ENCODE assay signal across 10 mouse cellular contexts in genomic region chr17:50814089-50814488, GRCm38 (mm10).
A peak's percentile ranks its signal among the peaks of the same experiment; 100 is the strongest.
DNase-seq lines count a peak whose midpoint lies in the region; ATAC-seq and TF ChIP-seq lines count a peak whose summit lies in the region.
"Had no signal": no experiment of that assay in that cellular context is flagged by ENCODE, and none has a peak within 500 bp of the region (broad histone marks: within the 10 kb centered on the region; RNA-seq: fewer than 3 reads in every experiment).

No protein-coding gene starts in this region.

- WGBS in hindbrain, embryonic 14.5 days, result 73% methylated on average over 1 of the region's 1 CpGs
- 69% methylated on average over 1 of the region's 1 CpGs for WGBS in hindbrain, embryonic 10.5 days
- 54% methylated on average over 1 of the region's 1 CpGs for WGBS in midbrain, embryonic 14.5 days
- 57% methylated on average over 1 of the region's 1 CpGs for WGBS in midbrain, embryonic 10.5 days
- 57% methylated on average over 1 of the region's 1 CpGs for WGBS in midbrain, postnatal 0 days

- H3K27me3 ChIP-seq in hindbrain, embryonic 14.5 days (ENCODE audit: control insufficient read depth, insufficient read depth, low read length), result no peaks in the 10 kb centered on the region
- H3K27me3 ChIP-seq in hindbrain, embryonic 10.5 days (ENCODE audit: insufficient read depth, poor library complexity, severe bottlenecking), result no peaks in the 10 kb centered on the region
- H3K27me3 ChIP-seq in midbrain, embryonic 14.5 days (ENCODE audit: control insufficient read depth, insufficient read depth, low read length), result no peaks in the 10 kb centered on the region
- no peaks in the 10 kb centered on the region for H3K27me3 ChIP-seq in midbrain, embryonic 10.5 days (ENCODE audit: low read depth, poor library complexity, severe bottlenecking)
- H3K27me3 ChIP-seq in midbrain, postnatal 0 days (ENCODE audit: insufficient read depth, low read length), result no peaks in the 10 kb centered on the region
- H3K27me3 ChIP-seq: embryonic facial prominence, embryonic 13.5 days had no signal

- no peak overlapping the region for H3K4me3 ChIP-seq in hindbrain, embryonic 14.5 days (replicated peaks; ENCODE audit: low read length)
- H3K4me3 ChIP-seq in hindbrain, embryonic 10.5 days, result no peak overlapping the region
- no peak overlapping the region for H3K4me3 ChIP-seq in midbrain, embryonic 14.5 days (replicated peaks; ENCODE audit: low read depth, low read length)
- H3K4me3 ChIP-seq in midbrain, embryonic 10.5 days, result no peak overlapping the region
- H3K4me3 ChIP-seq in midbrain, postnatal 0 days (ENCODE audit: low read depth, low read length), result no peak overlapping the region
- H3K4me3 ChIP-seq: embryonic facial prominence, embryonic 13.5 days had no signal

- no peak overlapping the region for H3K9ac ChIP-seq in hindbrain, embryonic 14.5 days
- H3K9ac ChIP-seq in midbrain, embryonic 14.5 days (replicated peaks; ENCODE audit: low read length), result no peak overlapping the region
- no peak overlapping the region for H3K9ac ChIP-seq in midbrain, postnatal 0 days (replicated peaks; ENCODE audit: low read length, poor library complexity, severe bottlenecking)
- H3K9ac ChIP-seq: embryonic facial prominence, embryonic 13.5 days had no signal

- no peak overlapping the region for H3K27ac ChIP-seq in hindbrain, embryonic 14.5 days
- H3K27ac ChIP-seq in hindbrain, embryonic 10.5 days, result no peak overlapping the region
- H3K27ac ChIP-seq in midbrain, embryonic 14.5 days (replicated peaks; ENCODE audit: low read depth, low read length), result no peak overlapping the region
- H3K27ac ChIP-seq in midbrain, embryonic 10.5 days (replicated peaks), result no peak overlapping the region
- no peak overlapping the region for H3K27ac ChIP-seq in midbrain, postnatal 0 days (ENCODE audit: low read depth, low read length)
- H3K27ac ChIP-seq: embryonic facial prominence, embryonic 13.5 days had no signal

- H3K36me3 ChIP-seq in hindbrain, embryonic 14.5 days (replicated peaks; ENCODE audit: control insufficient read depth, insufficient read depth), result no peaks in the 10 kb centered on the region
- no peaks in the 10 kb centered on the region for H3K36me3 ChIP-seq in hindbrain, embryonic 10.5 days
- H3K36me3 ChIP-seq in midbrain, embryonic 14.5 days (ENCODE audit: control insufficient read depth, insufficient read depth, low read length), result no peaks in the 10 kb centered on the region
- H3K36me3 ChIP-seq in midbrain, embryonic 10.5 days, result no peaks in the 10 kb centered on the region
- no peaks in the 10 kb centered on the region for H3K36me3 ChIP-seq in midbrain, postnatal 0 days (ENCODE audit: insufficient read depth, low read length)
- H3K36me3 ChIP-seq: embryonic facial prominence, embryonic 13.5 days had no signal

- no peaks in the 10 kb centered on the region for H3K9me3 ChIP-seq in hindbrain, embryonic 14.5 days (ENCODE audit: control insufficient read depth, low read length)
- H3K9me3 ChIP-seq in hindbrain, embryonic 10.5 days, result no peaks in the 10 kb centered on the region
- H3K9me3 ChIP-seq in midbrain, embryonic 14.5 days (ENCODE audit: control insufficient read depth, low read length), result no peaks in the 10 kb centered on the region
- H3K9me3 ChIP-seq in midbrain, embryonic 10.5 days (replicated peaks), result no peaks in the 10 kb centered on the region
- H3K9me3 ChIP-seq in midbrain, postnatal 0 days (ENCODE audit: low read length), result no peaks in the 10 kb centered on the region
- H3K9me3 ChIP-seq: embryonic facial prominence, embryonic 13.5 days had no signal

- ATAC-seq in hindbrain, embryonic 14.5 days (ENCODE audit: low FRiP score), result no peak
- ATAC-seq in midbrain, embryonic 14.5 days (ENCODE audit: low FRiP score, low TSS enrichment), result no peak
- ATAC-seq in midbrain, postnatal 0 days (ENCODE audit: low FRiP score), result no peak
- ATAC-seq in erythroid progenitor cell, adult 5-6 weeks (replicated peaks; ENCODE audit: low FRiP score, poor library complexity, severe bottlenecking), result no peak

- H3K4me2 ChIP-seq in hindbrain, embryonic 14.5 days (replicated peaks), result no peak overlapping the region
- no peak overlapping the region for H3K4me2 ChIP-seq in midbrain, embryonic 14.5 days (ENCODE audit: low read length)
- no peak overlapping the region for H3K4me2 ChIP-seq in midbrain, postnatal 0 days (ENCODE audit: low read depth, low read length, poor library complexity, severe bottlenecking)
- H3K4me2 ChIP-seq: embryonic facial prominence, embryonic 13.5 days had no signal

- no peaks in the 10 kb centered on the region for H3K4me1 ChIP-seq in hindbrain, embryonic 14.5 days (replicated peaks; ENCODE audit: control insufficient read depth, insufficient read depth, low read length)
- no peaks in the 10 kb centered on the region for H3K4me1 ChIP-seq in hindbrain, embryonic 10.5 days (replicated peaks)
- no peaks in the 10 kb centered on the region for H3K4me1 ChIP-seq in midbrain, embryonic 14.5 days (ENCODE audit: control insufficient read depth, insufficient read depth, low read length)
- no peaks in the 10 kb centered on the region for H3K4me1 ChIP-seq in midbrain, embryonic 10.5 days
- H3K4me1 ChIP-seq in midbrain, postnatal 0 days (ENCODE audit: insufficient read depth, low read length), result no peaks in the 10 kb centered on the region
- H3K4me1 ChIP-seq: embryonic facial prominence, embryonic 13.5 days had no signal

- TF ChIP-seq CTCF in midbrain, postnatal 0 days (IDR thresholded peaks at IDR 0.05), result peak; percentile 82

- DNase-seq in hindbrain, embryonic 14.5 days (ENCODE audit: low spot score), result peak; percentile 73
- DNase-seq in hindbrain, embryonic 10.5 days (ENCODE audit: low spot score), result no peak
- peak; percentile 71 for DNase-seq in midbrain, embryonic 14.5 days
- no peak for DNase-seq in midbrain, embryonic 10.5 days (ENCODE audit: low spot score)
- DNase-seq in NIH3T3 (ENCODE audit: low read depth), result peak; percentile 66
- peak; percentile 39 for DNase-seq in midbrain, postnatal 0 days (ENCODE audit: low spot score)
- DNase-seq in heart, adult 8-10 months (ENCODE audit: low spot score), result no peak
- DNase-seq: spleen, adult 18-20 months had no signal

Comparison
In these comparisons a context has a peak if more than half of its experiments do, and no peak if none do; other contexts are left out.
1. DNase-seq: peak in hindbrain, embryonic 14.5 days (single experiment), midbrain, embryonic 14.5 days (single experiment), NIH3T3 (single experiment) and midbrain, postnatal 0 days (single experiment); none in hindbrain, embryonic 10.5 days (single experiment), midbrain, embryonic 10.5 days (single experiment) and heart, adult 8-10 months (single experiment).